Mouse (Mus musculus): ENCODE measurements around the gene Leng8. TPM values are rescaled to one million over a fixed set of nuclear protein-coding genes. Genes with fewer than 3 reads are reported as not detected.

Leng8 gene
- polyA plus RNA-seq, 1 experiment from 2014 or later: 9.1 TPM

DNA sequence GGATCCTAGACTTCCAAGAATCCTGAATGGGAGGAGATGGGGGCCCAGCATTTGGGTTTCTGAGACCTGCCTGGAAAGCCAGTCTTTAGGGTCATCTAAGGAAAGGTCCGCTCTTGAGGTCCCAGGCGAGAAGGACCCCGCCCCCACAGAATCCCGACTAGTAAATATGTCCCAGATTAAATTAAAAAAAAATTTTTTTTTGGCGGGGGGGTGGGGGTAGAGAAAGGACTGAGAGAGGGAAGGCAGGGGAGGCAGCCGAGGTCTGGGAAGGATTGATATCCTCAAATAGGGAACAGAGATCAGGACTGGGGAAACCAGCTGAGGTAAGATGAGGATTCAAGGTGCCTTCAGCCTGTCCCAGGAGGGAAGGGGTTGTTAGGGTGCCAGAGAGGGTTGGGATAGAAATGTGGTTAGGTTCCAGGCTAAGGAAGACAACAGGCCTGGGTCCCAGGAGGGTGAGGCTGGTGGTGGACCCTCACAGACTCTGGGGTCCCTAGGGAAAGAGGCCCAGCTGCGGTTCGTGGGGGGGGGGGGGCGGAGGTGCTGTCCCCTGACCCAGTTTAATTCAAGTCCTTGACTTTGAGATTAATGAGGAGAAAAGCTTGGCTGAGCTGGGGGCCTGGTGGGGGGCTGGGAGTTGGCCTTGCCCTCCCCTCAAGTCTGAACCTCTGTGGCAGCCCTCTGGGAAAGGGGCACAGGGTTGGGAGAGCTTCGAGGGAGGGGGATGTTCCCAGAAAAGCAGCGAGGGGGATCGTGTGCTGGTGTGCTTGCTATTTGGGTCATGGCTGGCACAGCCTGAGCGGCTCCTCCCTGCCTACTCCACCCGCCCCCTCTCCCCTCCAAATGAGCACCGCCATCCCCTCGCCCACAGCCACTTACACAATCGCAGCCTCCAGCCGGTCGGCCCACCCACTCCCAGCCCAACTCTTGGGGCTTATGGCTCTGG, 16.6 kb upstream of the Leng8 start:
- Histone ChIP-seq H3K27ac (ENCODE audit: low read depth) (no peak overlapping the region), H3K36me3 (replicated peaks; ENCODE audit: insufficient read depth, low read length) (no peaks in the 10 kb centered on the region), H3K9me3 (ENCODE audit: low read length) (no peaks in the 10 kb centered on the region), H3K4me3 (ENCODE audit: low read depth, low read length) (0 out of 2 replicates have a peak overlapping the region, but pooled peaks have one; percentile 25), H3K9ac (replicated peaks) (no peak overlapping the region), H3K27me3 (ENCODE audit: insufficient read depth, low read length) (peaks cover 26% of the 10 kb centered on the region), H3K4me1 (ENCODE audit: insufficient read depth) (peaks cover 4% of the 10 kb centered on the region; the same call in 1 of the 2 replicates), H3K4me2 (ENCODE audit: low read depth, low read length) (no peak overlapping the region)
- ATAC-seq (no peak), DNase-seq (no peak)
- WGBS (ENCODE audit: insufficient replicate concordance): 30% methylated on average over 17 of the region's 19 CpGs
- no peak for TF ChIP-seq EP300 (IDR thresholded peaks at IDR 0.05; ENCODE audit: low read depth)
- TF ChIP-seq CTCF (IDR thresholded peaks at IDR 0.05; ENCODE audit: low read depth): no peak

GRCm38 (mm10) chr7:4122076-4122768, 14.6 kb upstream of the Leng8 start:
- H3K27ac ChIP-seq (ENCODE audit: low read depth): no peak overlapping the region
- H3K36me3 ChIP-seq (replicated peaks; ENCODE audit: insufficient read depth, low read length): no peaks in the 10 kb centered on the region
- no peak for ATAC-seq
- no peaks in the 10 kb centered on the region for H3K9me3 ChIP-seq (ENCODE audit: low read length)
- H3K9ac ChIP-seq (replicated peaks): no peak overlapping the region
- peaks cover 4% of the 10 kb centered on the region; the same call in 1 of the 2 replicates for H3K4me1 ChIP-seq (ENCODE audit: insufficient read depth)
- no peak overlapping the region for H3K4me3 ChIP-seq (ENCODE audit: low read depth, low read length)
- H3K27me3 ChIP-seq (ENCODE audit: insufficient read depth, low read length): peaks cover 26% of the 10 kb centered on the region
- no peak for TF ChIP-seq EP300 (IDR thresholded peaks at IDR 0.05; ENCODE audit: low read depth)
- no peak for TF ChIP-seq CTCF (IDR thresholded peaks at IDR 0.05; ENCODE audit: low read depth)
- DNase-seq: no peak
- 41% methylated on average over 11 of the region's 11 CpGs for WGBS (ENCODE audit: insufficient replicate concordance)
- no peak overlapping the region for H3K4me2 ChIP-seq (ENCODE audit: low read depth, low read length)

GRCm38 (mm10) chr7:4122783-4123182, 14.1 kb upstream of the Leng8 start:
- Histone ChIP-seq H3K36me3 (replicated peaks; ENCODE audit: insufficient read depth, low read length) (no peaks in the 10 kb centered on the region), H3K27me3 (ENCODE audit: insufficient read depth, low read length) (peaks cover 21% of the 10 kb centered on the region), H3K9me3 (ENCODE audit: low read length) (no peaks in the 10 kb centered on the region), H3K9ac (replicated peaks) (no peak overlapping the region), H3K27ac (ENCODE audit: low read depth) (no peak overlapping the region), H3K4me3 (ENCODE audit: low read depth, low read length) (no peak overlapping the region), H3K4me1 (ENCODE audit: insufficient read depth) (peaks cover 4% of the 10 kb centered on the region; the same call in 1 of the 2 replicates), H3K4me2 (ENCODE audit: low read depth, low read length) (no peak overlapping the region)
- no peak for TF ChIP-seq CTCF (IDR thresholded peaks at IDR 0.05; ENCODE audit: low read depth)
- no peak for TF ChIP-seq EP300 (IDR thresholded peaks at IDR 0.05; ENCODE audit: low read depth)
- no peak for ATAC-seq
- WGBS (ENCODE audit: insufficient replicate concordance): 80% methylated on average over 10 of the region's 10 CpGs
- DNase-seq: no peak

DNA sequence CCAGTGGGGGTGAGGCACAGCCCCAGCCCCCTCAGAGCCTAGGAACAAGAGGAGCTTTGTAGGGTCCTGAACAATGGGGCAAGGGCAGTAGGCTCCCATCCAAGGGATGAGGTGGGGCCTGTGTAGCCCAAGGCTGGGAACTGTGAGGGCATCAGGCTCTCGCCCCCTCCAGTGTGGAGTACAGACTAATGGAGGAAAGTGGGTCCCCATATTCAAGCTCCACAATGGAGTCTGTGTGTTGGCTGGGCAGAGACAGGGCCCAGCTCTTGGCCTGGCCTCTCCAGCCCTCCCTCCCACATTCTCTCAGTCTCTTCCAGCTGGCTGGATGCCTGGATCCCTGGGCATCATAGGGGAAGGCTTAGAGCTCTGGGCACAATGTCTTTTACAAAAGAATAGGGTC, 13.1 kb upstream of the Leng8 start:
- WGBS (ENCODE audit: insufficient replicate concordance): 67% methylated on average over 1 of the region's 1 CpGs
- DNase-seq: no peak
- H3K27me3 ChIP-seq (ENCODE audit: insufficient read depth, low read length): peaks cover 18% of the 10 kb centered on the region

GRCm38 (mm10) chr7:4124315-4124759, 12.5 kb upstream of the Leng8 start:
- 3% methylated on average over 10 of the region's 10 CpGs for WGBS (ENCODE audit: insufficient replicate concordance)
- peak; percentile 35 for TF ChIP-seq CTCF (IDR thresholded peaks at IDR 0.05; ENCODE audit: low read depth)
- TF ChIP-seq EP300 (IDR thresholded peaks at IDR 0.05; ENCODE audit: low read depth): no peak
- peaks cover 15% of the 10 kb centered on the region for H3K27me3 ChIP-seq (ENCODE audit: insufficient read depth, low read length)

More for the DNA sequence above, 13.1 kb upstream of the Leng8 start:
- TF ChIP-seq CTCF (IDR thresholded peaks at IDR 0.05; ENCODE audit: low read depth): no peak
- TF ChIP-seq EP300 (IDR thresholded peaks at IDR 0.05; ENCODE audit: low read depth): no peak
- no peaks in the 10 kb centered on the region for H3K9me3 ChIP-seq (ENCODE audit: low read length)
- peaks cover 4% of the 10 kb centered on the region; the same call in 1 of the 2 replicates for H3K4me1 ChIP-seq (ENCODE audit: insufficient read depth)
- H3K4me3 ChIP-seq (ENCODE audit: low read depth, low read length): no peak overlapping the region
- H3K9ac ChIP-seq (replicated peaks): no peak overlapping the region
- H3K27ac ChIP-seq (ENCODE audit: low read depth): no peak overlapping the region
- no peaks in the 10 kb centered on the region for H3K36me3 ChIP-seq (replicated peaks; ENCODE audit: insufficient read depth, low read length)
- H3K4me2 ChIP-seq (ENCODE audit: low read depth, low read length): no peak overlapping the region
- ATAC-seq: no peak

GRCm38 (mm10) chr7:4124856-4125255, 12.0 kb upstream of the Leng8 start:
- Histone ChIP-seq H3K9me3 (ENCODE audit: low read length) (no peaks in the 10 kb centered on the region), H3K27me3 (ENCODE audit: insufficient read depth, low read length) (peaks cover 10% of the 10 kb centered on the region), H3K4me3 (ENCODE audit: low read depth, low read length) (no peak overlapping the region), H3K36me3 (replicated peaks; ENCODE audit: insufficient read depth, low read length) (no peaks in the 10 kb centered on the region), H3K9ac (replicated peaks) (no peak overlapping the region), H3K4me2 (ENCODE audit: low read depth, low read length) (no peak overlapping the region), H3K4me1 (ENCODE audit: insufficient read depth) (no peaks in the 10 kb centered on the region), H3K27ac (ENCODE audit: low read depth) (no peak overlapping the region)
- ATAC-seq (no peak), DNase-seq (no peak)
- 35% methylated on average over 5 of the region's 5 CpGs for WGBS (ENCODE audit: insufficient replicate concordance)
- no peak for TF ChIP-seq CTCF (IDR thresholded peaks at IDR 0.05; ENCODE audit: low read depth)
- no peak for TF ChIP-seq EP300 (IDR thresholded peaks at IDR 0.05; ENCODE audit: low read depth)

More at GRCm38 (mm10) chr7:4124315-4124759, 12.5 kb upstream of the Leng8 start:
- DNase-seq (no peak), ATAC-seq (0 out of 2 replicates have a peak, but pooled peaks have one; percentile 20)
- no peak overlapping the region for H3K9ac ChIP-seq (replicated peaks)
- no peaks in the 10 kb centered on the region for H3K36me3 ChIP-seq (replicated peaks; ENCODE audit: insufficient read depth, low read length)
- H3K27ac ChIP-seq (ENCODE audit: low read depth): no peak overlapping the region
- no peak overlapping the region for H3K4me3 ChIP-seq (ENCODE audit: low read depth, low read length)
- peaks cover 3% of the 10 kb centered on the region; the same call in 1 of the 2 replicates for H3K4me1 ChIP-seq (ENCODE audit: insufficient read depth)
- H3K9me3 ChIP-seq (ENCODE audit: low read length): no peaks in the 10 kb centered on the region
- H3K4me2 ChIP-seq (ENCODE audit: low read depth, low read length): no peak overlapping the region

Data from liver, postnatal 0 days (tissue).